Mouse (Mus musculus) forebrain, embryonic 14.5 days (tissue): Measurements from ENCODE around the gene Cask. TPM values are rescaled to one million over a fixed set of nuclear protein-coding genes. Genes with fewer than 3 reads are reported as not detected.

Experiments
- ATAC-seq: fragments of 200-750 bp; cut with Nextera tagmentation; 2 replicates; pipeline ENCODE4 v1.8.0; 2017; ENCODE audit warnings: mild to moderate bottlenecking, moderate library complexity
- DNase-seq: peaks from one replicate; pipeline ENCODE4 v3.0.0-alpha.2; 2015; ENCODE audit warnings: low spot score
- H3K27ac ChIP-seq: fragments of 300-500 bp; sonication (generic); 2 replicates; pipeline ENCODE4 v1.5.1; 2014; ENCODE audit warnings: low read depth, mild to moderate bottlenecking, control low read depth, low read length, moderate library complexity
- H3K27me3 ChIP-seq: fragments of 300-500 bp; sonication (generic); replicated peaks from 2 replicates; pipeline ENCODE4 v1.6.1; 2014; ENCODE audit warnings: low read length, control low read depth, mixed read lengths; ENCODE audit not compliant: control insufficient read depth, insufficient read depth
- H3K36me3 ChIP-seq: fragments of 300-500 bp; sonication (generic); 2 replicates; pipeline ENCODE4 v1.6.1; 2014; ENCODE audit warnings: low read length, control low read depth; ENCODE audit not compliant: control insufficient read depth, insufficient read depth
- H3K4me1 ChIP-seq: fragments of 300-500 bp; sonication (generic); 2 replicates; pipeline ENCODE4 v1.6.1; 2014; ENCODE audit warnings: antibody characterized with exemption, low read length, control low read depth; ENCODE audit not compliant: control insufficient read depth, insufficient read depth
- H3K4me2 ChIP-seq: fragments of 300-500 bp; sonication (generic); 2 replicates; pipeline ENCODE4 v1.6.1; 2014; ENCODE audit warnings: mild to moderate bottlenecking, control low read depth, low read length
- H3K4me3 ChIP-seq: fragments of 300-500 bp; sonication (generic); 2 replicates; pipeline ENCODE4 v1.5.1; 2014; ENCODE audit warnings: low read depth, low read length, control low read depth
- H3K9ac ChIP-seq: fragments of 300-500 bp; sonication (generic); 2 replicates; pipeline ENCODE4 v1.6.1; 2014; ENCODE audit warnings: mild to moderate bottlenecking, low read length, control low read depth, moderate library complexity
- H3K9me3 ChIP-seq: fragments of 300-500 bp; sonication (generic); replicated peaks from 2 replicates; pipeline ENCODE4 v1.6.1; 2016; ENCODE audit warnings: low read length, control low read depth, mixed read lengths; ENCODE audit not compliant: control insufficient read depth
- WGBS: fragments of 180-500 bp; shearing (Covaris S2); extraction: QIAGEN DNeasy Blood & Tissue Kit; methylation state at CpG from one replicate; pipeline ENCODE4 v1.1.7; 2014; 5-methylcytosine and 5-hydroxymethylcytosine counted together
- polyA plus RNA-seq: library from polyadenylated mRNA; unstranded; fragments of >200 nt; fragmentation: Nextera tagmentation; extraction: Ambion mirVana; gene quantifications from 2 replicates; pipeline ENCODE4 v1.2.1, GENCODE M21; 2014

Gene Cask
- polyA plus RNA-seq, 1 experiment from 2014 or later = 32.6 TPM

- WGBS = 84% methylated on average over 3 of the region's 3 CpGs
Measured at GRCm38 (mm10) chrX:13489001-13489400, 362.2 kb downstream of the Cask start.

GRCm38 (mm10) chrX:13484447-13484846 is 366.7 kb downstream of the Cask start:
- Histone ChIP-seq H3K36me3 (no peaks in the 10 kb centered on the region), H3K27ac (no peak overlapping the region), H3K9ac (no peak overlapping the region), H3K4me3 (no peak overlapping the region), H3K4me2 (no peak overlapping the region), H3K27me3 (no peaks in the 10 kb centered on the region), H3K9me3 (no peaks in the 10 kb centered on the region), H3K4me1 (no peaks in the 10 kb centered on the region)
- DNase-seq (no peak), ATAC-seq (no peak)

More at GRCm38 (mm10) chrX:13489001-13489400, 362.2 kb downstream of the Cask start:
- no peak for DNase-seq
- no peaks in the 10 kb centered on the region for H3K36me3 ChIP-seq
- H3K9ac ChIP-seq = no peak overlapping the region
- no peaks in the 10 kb centered on the region for H3K9me3 ChIP-seq
- no peak for ATAC-seq
- H3K4me2 ChIP-seq = no peak overlapping the region
- no peak overlapping the region for H3K27ac ChIP-seq
- H3K27me3 ChIP-seq = no peaks in the 10 kb centered on the region
- H3K4me1 ChIP-seq = no peaks in the 10 kb centered on the region
- no peak overlapping the region for H3K4me3 ChIP-seq

GRCm38 (mm10) chrX:13482576-13482975 is 368.6 kb downstream of the Cask start:
- DNase-seq = no peak
- H3K36me3 ChIP-seq = no peaks in the 10 kb centered on the region
- no peaks in the 10 kb centered on the region for H3K27me3 ChIP-seq
- WGBS = 70% methylated on average over 1 of the region's 1 CpGs
- H3K4me2 ChIP-seq = no peak overlapping the region
- H3K27ac ChIP-seq = no peak overlapping the region
- no peak for ATAC-seq
- no peaks in the 10 kb centered on the region for H3K4me1 ChIP-seq
- H3K4me3 ChIP-seq = no peak overlapping the region
- no peaks in the 10 kb centered on the region for H3K9me3 ChIP-seq
- no peak overlapping the region for H3K9ac ChIP-seq

- H3K4me3 ChIP-seq = no peak overlapping the region
- H3K27me3 ChIP-seq = no peaks in the 10 kb centered on the region
- DNase-seq (no peak), ATAC-seq (no peak)
- no peak overlapping the region for H3K9ac ChIP-seq
- H3K4me2 ChIP-seq = no peak overlapping the region
- no peaks in the 10 kb centered on the region for H3K4me1 ChIP-seq
- no peak overlapping the region for H3K27ac ChIP-seq
- H3K36me3 ChIP-seq = no peaks in the 10 kb centered on the region
- no peaks in the 10 kb centered on the region for H3K9me3 ChIP-seq
Measured at GRCm38 (mm10) chrX:13479570-13479969, 371.6 kb downstream of the Cask start.

- DNase-seq (no peak), ATAC-seq (no peak)
- Histone ChIP-seq H3K9me3 (no peaks in the 10 kb centered on the region), H3K27me3 (no peaks in the 10 kb centered on the region), H3K27ac (no peak overlapping the region), H3K4me3 (no peak overlapping the region), H3K36me3 (no peaks in the 10 kb centered on the region), H3K4me1 (no peaks in the 10 kb centered on the region), H3K4me2 (no peak overlapping the region), H3K9ac (no peak overlapping the region)
- WGBS = 70% methylated on average over 5 of the region's 5 CpGs
Measured at GRCm38 (mm10) chrX:13478298-13478697, 372.9 kb downstream of the Cask start.

GRCm38 (mm10) chrX:13477596-13477995 is 373.6 kb downstream of the Cask start:
- Histone ChIP-seq H3K4me2 (no peak overlapping the region), H3K27me3 (no peaks in the 10 kb centered on the region), H3K4me1 (no peaks in the 10 kb centered on the region), H3K27ac (no peak overlapping the region), H3K4me3 (no peak overlapping the region), H3K36me3 (no peaks in the 10 kb centered on the region), H3K9me3 (no peaks in the 10 kb centered on the region), H3K9ac (no peak overlapping the region)
- no peak for DNase-seq
- ATAC-seq = no peak
- 52% methylated on average over 2 of the region's 2 CpGs for WGBS

GRCm38 (mm10) chrX:13475382-13475781 is 375.8 kb downstream of the Cask start:
- no peak for DNase-seq

GRCm38 (mm10) chrX:13472751-13473225 is 378.4 kb downstream of the Cask start:
- ATAC-seq (no peak), DNase-seq (no peak)
- no peak overlapping the region for H3K27ac ChIP-seq
- no peaks in the 10 kb centered on the region for H3K27me3 ChIP-seq
- H3K9me3 ChIP-seq = no peaks in the 10 kb centered on the region
- WGBS = 90% methylated on average over 4 of the region's 4 CpGs
- no peak overlapping the region for H3K9ac ChIP-seq
- no peak overlapping the region for H3K4me3 ChIP-seq
- no peak overlapping the region for H3K4me2 ChIP-seq
- no peaks in the 10 kb centered on the region for H3K4me1 ChIP-seq
- no peaks in the 10 kb centered on the region for H3K36me3 ChIP-seq

More at GRCm38 (mm10) chrX:13475382-13475781, 375.8 kb downstream of the Cask start:
- no peaks in the 10 kb centered on the region for H3K9me3 ChIP-seq
- no peak overlapping the region for H3K4me3 ChIP-seq
- no peaks in the 10 kb centered on the region for H3K36me3 ChIP-seq
- no peaks in the 10 kb centered on the region for H3K27me3 ChIP-seq
- H3K27ac ChIP-seq = no peak overlapping the region
- ATAC-seq = no peak
- H3K4me1 ChIP-seq = no peaks in the 10 kb centered on the region
- H3K4me2 ChIP-seq = no peak overlapping the region
- H3K9ac ChIP-seq = no peak overlapping the region
- 58% methylated on average over 1 of the region's 1 CpGs for WGBS

GRCm38 (mm10) chrX:13471925-13472324 is 379.2 kb downstream of the Cask start:
- Histone ChIP-seq H3K36me3 (no peaks in the 10 kb centered on the region), H3K4me1 (no peaks in the 10 kb centered on the region), H3K4me2 (no peak overlapping the region), H3K27ac (no peak overlapping the region), H3K4me3 (no peak overlapping the region), H3K9ac (no peak overlapping the region), H3K27me3 (no peaks in the 10 kb centered on the region), H3K9me3 (no peaks in the 10 kb centered on the region)
- DNase-seq (no peak), ATAC-seq (no peak)
- 64% methylated on average over 3 of the region's 3 CpGs for WGBS
